Mouse (Mus musculus): ENCODE results near the gene Ubac1.

Ubac1 gene

DNA sequence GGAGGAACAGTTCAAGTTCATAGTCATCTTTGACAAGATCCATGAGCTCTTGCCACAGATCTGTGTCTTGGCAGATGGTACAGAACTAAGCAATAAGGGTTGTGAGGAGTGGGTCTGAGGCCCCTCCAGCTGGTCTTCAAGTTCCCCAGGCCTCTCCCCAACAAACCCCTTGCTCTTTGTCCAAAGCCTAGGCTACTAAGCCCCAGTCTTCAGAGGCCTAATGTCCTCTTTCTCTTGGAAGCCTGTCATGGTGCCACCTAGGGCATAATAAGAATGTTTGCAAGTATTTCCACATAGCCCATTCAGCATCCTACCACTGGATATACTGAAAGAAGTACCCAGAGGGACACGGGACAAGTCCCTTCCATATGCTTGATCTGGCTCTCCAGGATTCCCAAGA is 1.1 kb upstream of the Ubac1 start:
- DNase-seq (ENCODE audit: low spot score): no peak

- no peak for DNase-seq (ENCODE audit: low spot score)
Measured at GRCm38 (mm10) chr2:26022258-26022565, 665 bp upstream of the Ubac1 start.

- peak; percentile 65 for DNase-seq (ENCODE audit: low spot score)
Measured at GRCm38 (mm10) chr2:26020714-26021560, 610 bp downstream of the Ubac1 start.

DNA sequence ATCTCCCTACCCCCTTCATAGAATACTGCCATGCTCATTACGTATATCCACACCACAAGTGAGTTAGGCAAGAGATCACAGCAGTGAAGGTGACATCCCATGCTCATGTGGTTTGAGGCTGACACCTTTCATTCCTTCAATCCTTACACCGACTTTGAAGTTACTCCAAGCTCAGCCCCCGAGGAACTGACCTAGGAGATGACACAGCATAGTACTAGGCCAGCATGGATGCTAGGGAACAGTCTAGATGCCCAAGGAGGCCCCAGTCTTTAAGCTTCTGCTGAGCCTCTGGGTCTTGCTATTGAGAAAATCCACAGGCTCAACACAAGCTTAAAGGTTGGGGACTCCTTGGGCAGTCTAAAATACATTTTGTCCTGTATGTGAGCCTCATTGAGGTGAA is 1.6 kb downstream of the Ubac1 start:
- DNase-seq (ENCODE audit: low spot score): no peak

- DNase-seq (ENCODE audit: low spot score): peak; percentile 24
Measured at GRCm38 (mm10) chr2:26017326-26017725, 4.2 kb downstream of the Ubac1 start.

- no peak for DNase-seq (ENCODE audit: low spot score)
Measured at GRCm38 (mm10) chr2:26013674-26014073, 7.9 kb downstream of the Ubac1 start.

GRCm38 (mm10) chr2:26011420-26011819 is 10.1 kb downstream of the Ubac1 start:
- no peak for DNase-seq (ENCODE audit: low spot score)

DNA sequence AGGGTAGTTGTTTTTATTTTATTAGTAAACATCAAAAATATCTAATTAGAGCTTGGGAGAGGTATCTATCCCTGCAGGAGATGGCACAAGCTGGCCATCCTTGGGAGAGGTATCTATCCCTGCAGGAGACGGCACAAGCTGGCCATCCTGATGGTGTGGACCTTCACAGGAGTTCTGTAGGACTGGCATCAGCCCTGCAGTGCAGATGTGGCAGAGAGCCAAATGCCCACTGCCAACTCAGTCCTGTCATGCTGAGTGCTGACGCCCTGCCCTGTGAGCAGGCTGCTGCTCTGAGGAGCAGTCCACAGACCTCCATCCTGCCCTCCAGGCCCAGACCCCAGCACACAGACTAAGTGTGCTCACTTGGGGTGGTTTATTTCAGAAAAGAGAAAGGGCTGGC is 19.5 kb downstream of the Ubac1 start:
- DNase-seq (ENCODE audit: low spot score): peak; percentile 70

- DNase-seq (ENCODE audit: low spot score): no peak
Measured at GRCm38 (mm10) chr2:26001136-26001535, 20.4 kb downstream of the Ubac1 start.

DNA sequence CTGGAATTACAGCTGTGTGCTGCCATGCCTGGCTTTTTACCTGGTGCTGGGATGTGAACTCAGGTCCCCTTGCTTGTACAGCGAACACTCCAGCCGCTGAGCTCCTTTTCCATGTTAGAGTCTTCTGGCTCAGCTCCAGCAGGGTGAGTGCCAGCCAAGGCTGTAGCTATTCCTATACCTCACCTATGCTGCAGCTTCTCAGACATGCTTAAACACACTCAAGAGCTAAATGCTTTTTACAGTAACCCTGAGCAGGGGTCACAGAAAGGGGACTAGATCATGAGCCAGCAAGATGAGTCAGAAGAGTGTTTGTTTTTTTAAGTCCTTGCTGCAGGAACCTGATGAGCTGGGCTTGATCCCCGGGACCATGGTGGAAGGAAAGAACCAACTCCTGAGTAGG is 23.8 kb downstream of the Ubac1 start:
- no peak for DNase-seq (ENCODE audit: low spot score)

GRCm38 (mm10) chr2:25994791-25995190 is 26.8 kb downstream of the Ubac1 start:
- peak; percentile 13 for DNase-seq (ENCODE audit: low spot score)

DNA sequence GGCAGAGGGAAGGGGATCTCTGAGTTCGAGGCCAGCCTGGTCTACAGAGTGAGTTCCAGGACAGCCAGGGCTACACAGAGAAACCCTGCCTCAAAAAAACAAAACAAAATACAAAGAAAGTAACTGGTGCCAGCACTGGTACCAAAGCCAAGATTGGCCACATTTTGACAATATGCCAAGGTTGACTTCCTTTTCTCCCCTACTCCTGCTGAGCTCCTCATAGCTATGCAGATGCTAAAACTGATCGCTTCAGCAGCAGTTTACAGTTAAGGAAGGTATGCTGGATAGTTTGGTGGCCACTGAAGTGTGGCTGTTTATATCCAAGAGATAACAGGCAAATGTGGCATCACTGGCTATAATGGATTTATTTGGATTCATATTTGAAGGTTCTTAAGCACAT is 29.3 kb downstream of the Ubac1 start:
- DNase-seq (ENCODE audit: low spot score): no peak

- DNase-seq (ENCODE audit: low spot score): no peak
Measured at GRCm38 (mm10) chr2:25989651-25990050, 31.9 kb downstream of the Ubac1 start.

GRCm38 (mm10) chr2:25987817-25988216 is 33.7 kb downstream of the Ubac1 start:
- no peak for DNase-seq (ENCODE audit: low spot score)

DNA sequence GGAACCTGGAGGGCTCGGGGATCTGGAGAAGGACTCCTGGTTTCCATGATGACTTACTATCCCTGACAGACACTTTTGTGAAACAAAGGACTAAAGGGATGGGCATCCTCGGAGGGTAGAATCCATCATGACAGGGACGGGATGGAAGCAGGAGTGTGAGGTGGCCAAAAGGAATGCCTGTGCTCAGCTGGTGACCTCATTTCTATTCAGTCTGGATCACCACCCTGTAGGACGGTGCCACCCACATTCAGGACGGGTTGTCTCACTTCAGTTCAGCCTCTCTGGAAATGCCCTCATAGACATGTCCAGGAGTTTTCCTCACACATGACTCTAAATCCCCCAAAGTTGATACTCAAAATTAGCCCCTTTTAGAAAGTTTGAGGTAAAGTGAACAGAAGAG is 34.9 kb downstream of the Ubac1 start:
- DNase-seq (ENCODE audit: low spot score): no peak

GRCm38 (mm10) chr2:25983159-25983907 is 38.2 kb downstream of the Ubac1 start, which contains the start of gene Camsap1:
Gene Camsap1 (minus strand): TSS chr2:25983282.
- peak; percentile 99 for DNase-seq (ENCODE audit: low spot score)

- no peak for DNase-seq (ENCODE audit: low spot score)
Measured at GRCm38 (mm10) chr2:25982426-25983091, 39.0 kb downstream of the Ubac1 start.

DNA sequence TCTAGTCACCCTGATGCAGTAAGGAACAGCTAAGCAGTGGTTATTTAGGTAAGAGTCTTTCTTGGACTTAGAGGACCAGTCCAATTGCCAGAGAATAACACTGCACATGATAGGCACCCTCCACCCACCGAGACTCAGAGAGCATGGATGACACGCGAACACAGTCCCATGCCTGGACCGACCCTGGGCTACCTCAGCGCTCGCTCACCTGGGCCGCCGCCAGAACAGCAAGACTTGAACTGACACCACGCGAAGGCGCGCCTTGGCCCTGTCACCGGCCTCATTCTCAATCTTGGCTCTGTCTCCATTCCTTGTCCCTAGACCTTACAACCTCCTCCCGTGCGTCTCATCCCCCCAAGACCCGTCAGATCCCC is 39.5 kb downstream of the Ubac1 start:
- peak; percentile 45 for DNase-seq (ENCODE audit: low spot score)

DNA sequence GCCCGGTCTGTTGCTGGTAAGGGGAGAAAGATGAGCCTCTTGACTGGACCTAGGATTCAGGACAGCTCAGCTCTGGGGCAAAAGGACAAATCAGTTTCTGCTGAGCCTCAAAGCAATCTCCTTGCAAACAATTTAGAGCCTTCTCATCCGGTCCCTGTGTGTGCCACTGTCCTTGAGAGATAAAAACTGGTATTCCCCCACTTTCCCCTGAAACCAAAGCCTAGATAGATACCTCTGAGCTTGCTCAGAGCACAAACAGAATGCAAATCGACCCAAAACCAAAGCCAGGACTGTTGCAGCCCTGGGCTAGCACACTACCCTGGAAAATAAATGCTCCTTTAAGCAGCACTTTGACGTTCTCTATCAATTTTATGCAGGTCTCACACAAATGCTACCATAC is 42.5 kb downstream of the Ubac1 start:
- DNase-seq (ENCODE audit: low spot score): no peak

DNA sequence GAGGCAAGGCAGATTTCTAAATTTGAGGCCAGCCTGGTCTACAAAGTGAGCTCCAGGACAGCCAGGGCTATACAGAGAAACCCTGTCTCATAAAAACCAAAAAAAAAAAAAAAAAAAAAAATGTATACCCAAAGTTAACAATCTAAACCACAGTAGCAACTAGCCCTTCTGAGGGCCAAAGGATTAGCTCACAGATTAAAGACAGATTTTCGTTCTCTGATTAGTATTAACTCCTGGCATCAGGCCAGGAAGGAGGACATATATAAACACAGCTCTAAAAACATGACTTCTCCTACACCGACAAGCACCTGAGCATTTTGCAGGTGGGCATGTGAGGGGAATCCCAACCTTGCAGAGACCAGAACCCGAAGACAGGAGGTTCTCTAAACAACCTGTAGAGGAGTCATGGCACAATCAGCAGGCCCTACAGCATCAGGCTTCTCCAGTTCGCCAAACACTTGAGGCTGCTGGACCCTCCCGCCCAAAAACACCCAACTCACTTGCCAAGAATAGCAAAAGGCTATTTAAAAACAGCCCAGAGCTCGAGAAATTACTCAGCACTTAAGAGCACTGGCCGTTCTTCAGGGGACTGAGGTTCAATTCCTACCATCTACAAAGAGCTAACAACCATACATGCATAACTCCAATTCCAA is 43.8 kb downstream of the Ubac1 start:
- DNase-seq (ENCODE audit: low spot score): no peak

DNA sequence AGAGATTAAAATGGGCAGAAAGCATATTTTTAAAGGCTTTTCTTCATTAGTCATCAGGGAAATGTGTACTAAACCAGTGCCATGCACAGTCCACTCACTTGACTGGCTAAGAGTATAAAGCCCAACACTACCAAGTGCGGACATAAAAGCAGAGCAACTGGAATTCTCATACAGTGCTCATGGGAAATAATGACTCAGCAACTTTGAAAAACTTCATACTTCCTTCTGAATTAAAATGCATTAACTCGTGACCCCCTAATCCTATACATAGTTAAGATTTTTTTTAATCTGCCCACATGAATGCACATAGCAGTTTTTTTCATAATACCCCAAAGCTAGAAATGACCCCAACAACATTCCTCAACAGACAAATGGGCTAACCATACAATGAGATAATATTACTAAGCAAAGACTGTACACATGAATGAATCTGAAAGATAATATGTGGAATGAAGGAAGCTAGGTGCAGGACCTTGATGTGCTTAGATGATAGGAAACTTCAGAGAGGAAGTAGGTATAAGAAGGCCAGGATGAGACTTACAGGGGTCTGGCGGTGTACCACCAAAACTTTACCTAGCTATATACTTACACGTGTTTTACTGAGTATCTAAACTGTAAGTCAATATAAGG is 46.3 kb downstream of the Ubac1 start:
- no peak for DNase-seq (ENCODE audit: low spot score)

DNA sequence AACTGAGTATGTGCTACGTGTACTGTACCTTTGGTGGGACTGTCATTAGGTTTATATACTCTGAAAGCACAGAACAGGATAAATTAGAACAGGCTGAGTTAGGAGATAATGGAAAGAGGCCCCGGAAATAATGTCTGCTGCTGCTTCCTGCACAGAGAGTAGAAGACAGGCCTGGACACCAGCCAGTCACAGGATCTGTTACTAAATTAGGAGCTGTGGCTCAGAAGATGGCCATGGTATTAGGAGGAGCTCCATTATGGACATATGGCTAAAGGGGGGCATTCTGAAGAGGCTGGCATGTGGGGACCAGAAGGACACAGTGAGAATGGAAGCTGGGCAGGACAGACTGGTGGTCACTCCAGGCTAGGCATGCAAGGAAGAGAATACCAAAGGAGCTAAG is 51.1 kb downstream of the Ubac1 start:
- peak; percentile 23 for DNase-seq (ENCODE audit: low spot score)

Data from MN1 (cell line).